Mouse (Mus musculus) brain, adult 10 weeks (tissue): Measurements from ENCODE around the gene Fxyd5. TPM values are rescaled to one million over a fixed set of nuclear protein-coding genes. Genes with fewer than 3 reads are reported as not detected.

ENCODE experiments used
- polyA plus RNA-seq: library from polyadenylated mRNA; stranded (reverse); fragments of 350-450 nt; fragmentation: Illumina TruSeq; extraction: RNeasy Lipid Tissue Mini Kit (QIAGEN cat#74804); gene quantifications from one replicate; pipeline ENCODE4 v1.2.3, GENCODE M21; 2015; ENCODE audit warnings: low read depth, low replicate concordance

The Fxyd5 gene
- polyA plus RNA-seq = 51.2 TPM

DNA sequence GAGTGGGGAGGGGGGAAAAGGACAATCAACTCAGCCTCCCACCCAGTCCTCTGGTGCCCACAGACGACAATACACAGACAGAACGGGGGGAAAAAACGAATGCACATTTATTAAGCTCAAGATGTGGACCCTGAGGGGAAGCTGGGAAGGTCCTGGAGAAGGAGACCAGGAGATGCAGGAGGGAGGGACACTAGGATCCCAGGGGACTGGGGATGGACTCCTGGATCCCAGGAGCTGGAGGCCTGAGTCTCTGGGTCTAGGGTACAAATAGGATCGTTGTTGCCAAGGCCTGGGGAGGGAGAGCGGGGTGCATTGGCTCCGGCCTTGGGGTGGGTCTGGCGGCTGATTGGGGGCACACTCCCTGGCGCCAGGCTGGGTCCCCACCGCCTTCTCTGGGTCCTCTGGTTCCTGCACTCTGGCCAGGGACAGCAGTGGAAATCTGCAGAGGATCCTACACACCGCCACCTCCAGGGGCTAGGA is at the start of gene Fxyd5:
Gene Fxyd5, minus strand, starts transcription at position 51 of the 480 bp plus-strand sequence.

GRCm38 (mm10) chr7:31076492-31076891 is 34.2 kb upstream of the Fxyd5 start, which contains the start of gene Fxyd3:
Gene Fxyd3, minus strand, starts transcription at chr7:31076704.

GRCm38 (mm10) chr7:31059108-31059507 is 16.8 kb upstream of the Fxyd5 start, which contains the start of gene Lgi4:
Gene Lgi4, plus strand, starts transcription at chr7:31059342.

DNA sequence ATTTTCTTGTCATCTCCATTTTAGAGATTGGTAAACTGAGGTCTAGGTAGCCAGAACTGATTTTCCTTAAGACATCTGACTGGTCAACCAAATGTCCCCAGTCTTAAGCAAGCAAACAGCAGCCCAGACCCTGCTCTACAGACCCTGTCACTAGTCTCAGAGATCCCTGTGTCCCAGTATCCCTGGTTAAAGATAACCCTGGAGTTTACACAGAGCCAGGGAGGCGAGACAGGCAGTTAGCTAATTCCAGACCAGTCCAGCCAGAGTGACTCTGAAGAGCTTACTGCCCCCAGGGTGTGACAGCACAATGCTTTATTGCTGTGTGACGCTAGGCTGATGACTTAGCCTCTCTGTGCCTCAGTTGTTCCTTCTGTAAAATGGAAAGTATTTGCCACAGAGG is 14.8 kb upstream of the Fxyd5 start, which contains the start of gene Fxyd1:
Gene Fxyd1, minus strand, starts transcription at position 129 of the 400 bp plus-strand sequence.

GRCm38 (mm10) chr7:31051321-31052021 is 9.2 kb upstream of the Fxyd5 start, which contains the start of gene Fxyd7:
Gene Fxyd7, minus strand, starts transcription at chr7:31051467.

Other genes with a start within 250 kb of the Fxyd5 start
- gene Ffar2, start 218.7 kb downstream of the Fxyd5 start, polyA plus RNA-seq = not detected
- gene Ffar3, start 186.3 kb downstream of the Fxyd5 start, polyA plus RNA-seq = not detected
- not detected for gene Ffar1, start 180.9 kb downstream of the Fxyd5 start, polyA plus RNA-seq
- gene Cd22, start 162.1 kb downstream of the Fxyd5 start, polyA plus RNA-seq = 0.55 TPM
- gene Mag, start 127.6 kb downstream of the Fxyd5 start, polyA plus RNA-seq = 324 TPM
- gene Hamp2, start 117.8 kb downstream of the Fxyd5 start, polyA plus RNA-seq = not detected
- gene Hamp, start 98.4 kb downstream of the Fxyd5 start, polyA plus RNA-seq = not detected
- 193 TPM for gene Usf2, start 85.7 kb downstream of the Fxyd5 start, polyA plus RNA-seq
- 8.0 TPM for gene Lsr, start 69.0 kb downstream of the Fxyd5 start, polyA plus RNA-seq
- gene Fam187b, start 68.7 kb downstream of the Fxyd5 start, polyA plus RNA-seq = not detected
- gene Fxyd7, start 9.0 kb upstream of the Fxyd5 start, polyA plus RNA-seq = 169 TPM
- 148 TPM for gene Fxyd1, start 14.7 kb upstream of the Fxyd5 start, polyA plus RNA-seq
- 27.6 TPM for gene Lgi4, start 16.9 kb upstream of the Fxyd5 start, polyA plus RNA-seq
- not detected for gene Fxyd3, start 34.2 kb upstream of the Fxyd5 start, polyA plus RNA-seq
- 2.6 TPM for gene Hpn, start 72.8 kb upstream of the Fxyd5 start, polyA plus RNA-seq
- 542 TPM for gene Scn1b, start 84.5 kb upstream of the Fxyd5 start, polyA plus RNA-seq
- gene Gramd1a, start 113.4 kb upstream of the Fxyd5 start, polyA plus RNA-seq = 112 TPM
- gene Scgb2b2, start 248.0 kb upstream of the Fxyd5 start, polyA plus RNA-seq = not detected
- not detected for gene Scgb1b2, start 249.3 kb upstream of the Fxyd5 start, polyA plus RNA-seq